Mouse (Mus musculus): ENCODE measurements around the gene Tbce.
"Not testable (repeated sequence)": the region's sequence is repeated elsewhere in the genome, so short reads cannot be mapped to it uniquely, and the experiment has no call there.

Gene Tbce

GRCm38 (mm10) chr13:14039292-14039965, at the start of gene Tbce:
Tbce (minus strand) TSS chr13:14039638.
- DNase-seq, result peak; percentile 90 to 94

DNA sequence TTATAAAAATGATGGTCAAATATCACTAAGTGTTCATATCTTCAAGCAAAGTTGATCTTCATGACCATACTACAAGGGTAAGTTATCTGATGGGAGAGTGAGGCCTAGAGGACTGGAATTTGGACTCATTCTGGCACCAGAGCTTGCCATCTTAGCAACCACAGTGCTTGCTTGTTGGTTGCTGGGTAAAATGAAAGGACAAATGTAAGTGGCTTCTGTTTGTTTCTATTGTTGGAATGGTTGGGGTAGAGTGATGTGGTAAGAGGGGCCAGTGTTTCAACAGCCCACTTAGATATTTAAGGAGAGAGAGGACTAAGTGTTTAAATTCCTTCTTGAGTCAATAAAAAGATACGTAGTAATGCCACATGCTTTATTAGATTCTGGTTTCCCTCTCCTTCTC, 49.2 kb upstream of the Tbce start:
- no peak for DNase-seq

DNA sequence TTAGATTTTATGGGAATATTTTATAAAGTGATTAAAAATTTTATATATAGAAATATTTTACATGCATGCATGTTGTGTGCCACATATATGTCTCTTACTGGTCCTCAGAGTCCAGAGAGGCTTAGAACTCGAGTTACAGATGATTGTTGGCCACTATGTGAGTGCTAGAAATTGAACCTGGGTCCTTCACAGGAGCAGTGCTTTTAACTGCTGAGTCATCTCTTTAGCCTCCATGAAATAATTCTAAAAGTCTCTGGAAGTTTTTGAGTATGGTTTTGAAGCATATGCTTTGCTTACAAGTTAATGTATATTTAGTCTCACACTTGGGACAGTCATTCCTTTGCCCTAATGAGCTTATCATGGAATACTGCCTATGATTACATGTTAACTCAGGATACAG, 35.9 kb upstream of the Tbce start:
- DNase-seq, result no peak

DNA sequence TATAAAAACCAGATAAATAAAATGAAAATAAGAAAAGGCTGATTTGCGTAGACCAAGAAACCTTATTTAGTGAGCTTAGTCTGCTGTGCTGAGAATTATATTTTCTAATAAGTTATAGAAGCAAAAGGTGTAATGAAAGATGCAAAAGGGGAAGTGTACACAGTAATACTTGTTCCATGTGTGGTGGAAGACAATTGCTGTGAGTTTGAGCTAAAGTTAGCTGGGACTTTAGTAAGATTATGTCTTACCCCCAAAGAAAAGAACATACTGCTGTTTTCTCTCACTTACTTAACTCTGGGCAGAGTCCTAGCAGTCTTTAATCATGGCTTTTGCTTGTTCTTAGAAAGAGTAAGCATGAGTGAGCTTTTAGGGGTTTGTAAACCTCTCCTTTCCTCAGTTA, 34.9 kb upstream of the Tbce start:
- no peak for DNase-seq

- DNase-seq, result no peak
These were observed 29.9 kb upstream of the Tbce start for GRCm38 (mm10) chr13:14069291-14069690.

DNA sequence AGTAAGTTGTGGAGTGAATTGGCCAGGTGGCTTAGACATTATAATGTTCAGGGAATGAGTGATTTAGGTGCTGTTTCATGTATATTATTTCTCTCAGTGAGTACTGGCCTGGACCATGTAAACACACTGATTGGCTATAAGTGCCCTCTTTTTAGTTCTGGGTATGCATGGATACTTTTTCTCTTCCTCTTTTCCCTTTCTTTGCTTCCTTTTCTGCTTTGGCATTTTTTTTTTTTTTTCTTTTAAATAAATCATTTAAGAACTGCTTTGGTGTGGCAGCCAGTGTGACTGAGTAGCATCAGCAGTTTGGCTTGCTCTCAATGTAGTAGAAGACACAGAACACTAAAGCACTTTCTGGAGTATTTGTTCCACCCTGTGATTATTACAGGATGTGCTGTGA, 28.6 kb upstream of the Tbce start:
- no peak for DNase-seq

DNA sequence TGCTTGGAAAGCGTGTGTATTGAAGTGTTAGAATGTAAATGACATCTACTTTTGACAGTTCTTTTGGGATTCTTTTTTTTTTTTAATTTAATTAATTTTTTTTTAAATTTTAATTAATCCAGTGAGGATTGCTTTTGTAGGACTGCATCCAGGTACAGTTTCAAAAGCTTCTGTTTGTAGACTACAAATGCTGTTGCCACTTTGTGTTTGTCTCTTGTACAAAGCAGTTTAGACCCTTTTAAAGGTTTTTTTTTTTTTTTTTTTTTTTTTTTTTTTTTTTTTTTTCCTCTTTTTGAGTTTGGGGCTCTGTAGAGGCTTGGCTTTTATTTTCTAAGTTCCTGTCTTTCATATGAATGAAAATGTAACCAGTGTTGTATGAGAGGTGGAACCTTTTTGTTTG, 26.3 kb upstream of the Tbce start:
- no peak for DNase-seq

- no peak for DNase-seq
These were observed 25.6 kb upstream of the Tbce start for GRCm38 (mm10) chr13:14065028-14065380.

DNA sequence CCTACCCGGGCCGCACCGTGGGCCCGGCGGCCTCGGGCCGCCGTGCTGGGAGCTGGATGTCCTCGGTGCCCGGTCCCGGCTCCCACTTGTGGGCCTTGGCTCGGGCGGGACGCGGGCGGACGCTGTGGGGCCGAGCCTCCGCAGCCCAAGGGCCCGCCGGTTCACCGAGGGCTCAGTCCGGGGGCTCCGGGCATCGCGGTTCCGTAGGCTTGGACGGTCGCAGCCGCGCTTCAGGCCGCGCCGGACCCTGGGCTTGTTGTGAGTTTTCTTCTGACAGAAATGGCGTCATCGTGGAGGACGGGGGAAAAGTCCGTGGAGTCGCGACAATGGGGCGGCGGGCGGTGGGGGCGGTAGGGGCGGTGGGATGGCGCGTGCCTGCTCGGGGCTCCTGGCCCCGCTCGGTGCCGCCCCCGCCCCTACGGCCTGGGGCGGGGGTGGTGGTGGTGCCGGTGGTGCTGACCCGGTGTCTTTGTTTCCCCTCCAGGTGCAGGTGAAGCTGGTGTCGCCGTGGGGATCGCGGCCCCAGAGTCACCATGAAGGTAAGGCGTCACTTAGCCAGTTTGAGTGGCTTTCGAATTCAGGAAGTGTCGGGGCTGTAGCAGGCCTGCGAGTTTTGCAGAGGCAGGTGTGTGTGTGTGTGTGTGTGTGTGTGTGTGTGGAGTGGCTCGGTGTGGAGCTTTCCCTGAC, 25.0 kb upstream of the Tbce start:
- peak; percentile 58 to 72 for DNase-seq

DNA sequence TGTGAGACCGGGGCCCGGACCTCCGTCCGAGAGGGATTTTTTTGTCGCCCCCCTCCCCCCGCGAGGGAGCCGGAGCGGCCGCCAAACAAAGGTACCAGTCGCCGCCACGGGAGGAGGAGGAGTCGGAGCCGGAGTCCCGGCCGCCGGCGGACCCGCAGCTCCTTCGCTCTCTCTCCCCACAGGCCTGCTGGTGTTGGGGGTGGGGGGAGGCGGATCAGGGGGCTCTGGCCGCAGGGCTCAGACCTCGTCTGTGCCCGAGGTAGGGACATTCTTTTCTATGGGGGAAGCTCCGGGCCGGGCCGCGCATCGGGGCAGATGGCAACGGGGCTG, 24.5 kb upstream of the Tbce start:
- no peak for DNase-seq

DNA sequence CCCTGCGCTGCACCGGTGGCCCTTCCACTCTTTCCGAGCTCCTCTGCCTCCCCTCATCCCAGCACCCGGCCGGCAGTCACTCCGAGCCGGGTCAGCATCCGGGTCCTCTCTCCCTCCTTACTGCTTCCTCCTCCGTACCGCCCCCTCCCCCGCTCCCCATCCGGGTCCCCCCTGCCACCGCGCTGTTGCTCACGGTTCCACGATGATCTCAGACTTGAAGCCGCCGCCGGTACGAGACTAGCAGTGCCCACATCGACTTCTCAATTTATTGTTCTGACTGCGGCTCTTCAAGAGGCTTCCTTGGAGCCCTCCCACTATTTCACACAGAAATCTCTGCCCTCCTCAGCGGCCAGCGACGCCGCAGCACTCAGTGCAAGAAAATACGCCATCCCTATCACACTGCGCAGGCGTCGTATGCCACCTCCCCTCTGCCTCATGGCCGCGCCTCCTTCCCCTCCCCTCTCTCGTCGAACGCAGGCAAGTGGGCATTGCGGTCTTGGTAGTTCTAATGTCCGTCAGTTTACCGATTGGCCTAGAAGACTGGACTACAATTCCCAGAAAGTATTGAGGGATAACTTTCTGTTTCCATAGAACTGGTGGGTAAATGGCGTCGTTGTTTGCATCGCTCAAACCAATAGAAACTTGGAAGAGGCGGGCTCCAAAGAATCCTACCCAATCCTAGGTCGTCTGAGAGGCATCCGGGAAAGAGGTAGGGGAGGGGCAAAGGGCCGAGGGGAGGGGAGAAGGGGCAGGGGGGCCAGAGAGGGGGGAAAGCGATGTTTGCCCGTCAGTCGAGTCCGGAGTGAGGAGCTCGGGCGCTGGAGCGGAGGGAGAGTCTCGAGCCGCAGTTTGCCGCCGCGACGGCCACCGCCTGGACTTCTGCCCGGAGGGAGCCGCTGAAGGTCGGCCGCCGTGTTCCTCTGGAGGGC, 23.8 kb upstream of the Tbce start, which contains the start of the genes Arid4b and Ggps1:
Gene Arid4b (plus strand): TSS at position 220 of the 929 bp plus-strand sequence.
Gene Ggps1 (minus strand): TSS at position 476 of the 929 bp plus-strand sequence.
- peak; percentile 94 to 97 for DNase-seq

- no peak for DNase-seq
These were observed 23.0 kb upstream of the Tbce start for GRCm38 (mm10) chr13:14062209-14063012.

DNA sequence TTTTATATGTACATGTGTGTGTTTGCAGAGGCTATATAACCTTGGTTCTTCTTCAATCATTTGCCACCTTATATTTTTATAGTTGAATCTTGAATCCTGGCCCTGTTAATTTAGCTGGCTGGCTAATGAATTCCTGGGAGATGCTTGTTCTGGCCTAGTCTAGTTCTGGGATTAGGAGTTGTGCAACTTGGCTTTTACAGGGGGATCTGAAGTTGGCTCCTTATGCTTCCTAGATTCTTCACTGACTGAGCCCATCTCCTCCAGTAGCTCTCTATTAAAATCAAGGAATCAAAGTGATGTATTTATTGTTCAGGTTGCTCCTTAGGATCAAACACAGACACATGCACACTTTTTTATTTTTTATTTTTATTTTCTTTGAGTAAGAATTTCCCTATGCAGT, 20.1 kb upstream of the Tbce start:
- DNase-seq, result no peak

DNA sequence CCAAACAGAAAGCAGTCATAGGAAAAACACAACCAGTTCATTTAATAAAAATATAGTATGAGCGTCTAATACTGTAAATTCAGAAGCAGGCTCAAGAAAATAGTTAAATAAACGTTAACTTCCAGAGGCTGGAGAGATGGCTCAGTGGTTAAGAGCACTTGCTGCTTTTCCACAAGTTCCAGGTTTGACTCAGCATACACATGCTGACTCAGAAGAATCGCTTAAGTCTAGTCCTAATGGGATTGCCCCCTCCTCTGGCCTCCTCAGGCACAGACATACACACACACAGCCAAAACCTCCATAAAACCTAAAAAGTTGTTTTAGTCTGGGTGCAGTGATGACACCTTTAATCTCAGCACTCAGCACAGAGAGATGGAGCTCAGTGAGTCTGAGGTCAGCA, 17.4 kb upstream of the Tbce start:
- DNase-seq, result no peak

- DNase-seq, result no peak
These were observed 10.4 kb upstream of the Tbce start for GRCm38 (mm10) chr13:14049878-14050277.

GRCm38 (mm10) chr13:14044521-14044920, 5.1 kb upstream of the Tbce start:
- no peak for DNase-seq

DNA sequence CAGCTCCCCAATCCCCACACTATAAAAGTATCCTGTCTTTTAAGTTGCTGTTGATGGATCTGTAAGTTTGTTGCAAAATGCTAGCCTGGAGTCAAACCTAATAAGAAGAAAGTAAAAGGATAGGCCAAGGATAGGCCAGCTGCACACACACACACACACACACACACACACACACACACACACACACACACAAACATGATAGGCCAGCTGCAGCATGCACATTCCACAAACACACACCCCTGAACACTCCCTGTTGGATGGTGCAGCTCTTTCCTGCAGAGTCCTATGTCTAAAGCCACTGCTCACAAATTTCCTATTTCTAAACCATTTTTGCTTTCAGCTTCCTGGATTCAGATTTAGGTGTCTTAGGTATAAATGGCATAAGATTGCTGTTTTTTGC, 4.4 kb upstream of the Tbce start:
- DNase-seq, result no peak

DNA sequence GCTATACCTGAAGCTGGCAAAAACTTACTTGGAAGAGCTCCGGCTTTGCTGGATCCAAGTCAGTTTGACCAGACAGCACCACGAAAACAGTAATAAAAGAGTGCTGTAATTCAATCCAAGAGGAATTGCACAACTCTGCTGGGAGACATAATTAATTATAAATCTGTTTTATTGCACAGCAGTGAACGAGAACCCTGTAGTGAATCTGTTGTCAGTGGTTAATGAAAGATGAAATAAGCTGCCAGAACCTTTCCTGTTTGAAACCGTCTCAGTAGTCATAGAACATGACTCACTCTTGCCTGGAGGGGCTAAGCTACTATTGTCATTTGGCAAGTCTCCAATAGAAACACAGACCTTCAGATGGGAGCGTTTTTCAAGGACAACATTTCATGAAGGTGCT, 748 bp upstream of the Tbce start:
- peak in 1 of 2 experiments; percentile 7 for DNase-seq

DNA sequence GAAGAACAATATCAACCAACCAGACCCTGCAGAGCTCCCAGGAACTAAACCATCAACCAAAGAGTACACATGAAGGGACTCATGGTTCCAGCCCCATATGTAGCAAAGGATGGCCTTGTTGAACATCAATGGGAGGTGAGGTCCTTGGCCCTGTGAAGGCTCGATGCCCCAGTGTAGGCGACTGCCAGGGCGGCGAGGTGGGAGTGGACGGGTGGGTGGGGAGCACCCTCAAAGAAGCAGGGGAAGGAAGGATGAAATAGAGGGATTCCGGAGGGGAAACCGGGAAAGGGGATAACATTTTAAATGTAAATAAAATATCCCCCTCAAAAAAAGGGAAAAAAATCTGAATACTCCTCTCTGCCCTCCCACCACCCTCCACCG, 537 bp downstream of the Tbce start:
- no peak for DNase-seq

DNA sequence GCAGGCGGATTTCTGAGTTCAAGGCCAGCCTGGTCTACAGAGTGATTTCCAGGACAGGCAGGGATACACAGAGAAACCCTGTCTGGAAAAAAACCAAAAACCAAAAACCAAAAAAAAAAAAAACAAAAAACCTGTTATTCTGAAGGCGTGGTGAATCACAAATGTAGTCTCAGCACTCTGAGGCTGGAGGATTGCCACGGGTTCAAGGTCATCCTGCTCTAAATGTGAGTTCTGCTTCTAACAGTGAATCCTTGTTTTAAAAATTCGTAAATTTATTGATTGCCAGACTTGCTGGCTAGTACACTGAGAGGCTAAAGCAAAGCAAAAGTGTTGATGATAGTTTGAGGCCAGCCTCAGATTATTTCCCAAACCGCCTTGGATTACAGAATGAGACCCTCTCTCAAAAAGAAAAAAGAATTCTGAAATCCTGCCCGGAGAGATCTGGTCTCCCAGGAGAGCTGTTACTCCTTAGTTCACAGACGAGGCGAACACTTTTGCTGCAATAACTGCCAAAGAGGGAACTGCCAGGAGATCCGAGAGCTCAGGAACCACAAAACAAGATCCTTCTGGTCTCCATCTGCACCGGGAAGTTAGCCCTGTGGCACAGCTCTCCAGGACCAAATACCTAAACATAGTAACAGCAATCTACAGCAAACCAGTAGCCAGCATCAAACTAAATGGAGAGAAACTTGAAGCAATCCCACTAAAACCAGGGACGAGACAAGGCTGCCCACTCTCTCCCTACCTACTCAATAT, 3.4 kb downstream of the Tbce start:
- no peak for DNase-seq

DNA sequence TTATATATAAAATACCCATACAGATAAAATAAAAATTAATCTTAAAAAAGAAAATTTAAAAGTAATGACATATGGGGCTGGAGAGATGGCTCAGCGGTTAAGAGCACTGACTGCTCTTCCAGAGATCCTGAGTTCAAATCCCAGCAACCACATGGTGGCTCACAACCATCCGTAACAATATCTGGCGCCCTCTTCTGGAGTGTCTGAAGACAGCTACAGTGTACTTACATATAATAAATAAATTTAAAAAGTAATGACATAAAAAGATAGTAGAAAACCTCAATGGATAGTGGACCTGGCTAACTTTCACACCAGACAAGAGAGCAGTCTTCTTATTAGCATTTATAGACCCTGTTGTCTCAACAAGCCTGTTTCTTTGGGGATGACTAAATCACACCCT, 4.1 kb downstream of the Tbce start:
- DNase-seq, result not testable (repeated sequence)

DNA sequence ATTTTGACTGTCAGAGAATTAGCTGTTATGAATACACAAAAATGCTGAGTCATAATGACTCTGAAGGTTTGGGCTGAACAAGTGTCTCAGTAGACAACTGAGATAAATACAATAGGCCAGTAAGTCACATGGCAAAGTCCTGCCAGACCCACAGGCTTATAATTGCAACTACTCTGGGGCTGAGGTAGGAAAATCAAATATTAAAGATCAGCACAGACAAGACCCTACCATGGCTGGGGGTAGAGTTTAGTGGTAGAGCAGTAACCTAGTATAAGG, 5.4 kb downstream of the Tbce start:
- DNase-seq, result no peak

All from kidney, postnatal 4 days (tissue).